Mouse (Mus musculus) embryonic facial prominence, embryonic 10.5 days (tissue): ENCODE measurements at regions not wholly inside any gene's neighbourhood (a gene's known extent, or its start where the extent isn't known, plus 50 kb on each side); places are given as distances from the start of the nearest gene placed in this dataset.

Experiments used
- DNase-seq: peaks from one replicate; pipeline ENCODE4 v3.0.0-alpha.2; 2017; ENCODE audit warnings: low spot score
- H3K27ac ChIP-seq: fragments of 300-500 bp; sonication (generic); replicated peaks from 2 replicates; pipeline ENCODE4 v1.5.1; 2016; ENCODE audit warnings: mild to moderate bottlenecking
- H3K27me3 ChIP-seq: fragments of 300-500 bp; sonication (generic); replicated peaks from 2 replicates; pipeline ENCODE4 v1.6.1; 2016; ENCODE audit warnings: low read depth, mild to moderate bottlenecking; ENCODE audit not compliant: poor library complexity, severe bottlenecking
- H3K36me3 ChIP-seq: fragments of 300-500 bp; sonication (generic); replicated peaks from 2 replicates; pipeline ENCODE4 v1.6.1; 2016; ENCODE audit warnings: mild to moderate bottlenecking, moderate library complexity
- H3K4me1 ChIP-seq: fragments of 300-500 bp; sonication (generic); 2 replicates; pipeline ENCODE4 v1.6.1; 2016
- H3K4me3 ChIP-seq: fragments of 300-500 bp; sonication (generic); 2 replicates; pipeline ENCODE4 v1.5.1; 2016; ENCODE audit warnings: mild to moderate bottlenecking, moderate library complexity
- H3K9me3 ChIP-seq: fragments of 300-500 bp; sonication (generic); 2 replicates; pipeline ENCODE4 v1.6.1; 2016; ENCODE audit warnings: mild to moderate bottlenecking
- WGBS: fragments of 180-500 bp; shearing (Covaris S2); methylation state at CpG from one replicate; pipeline ENCODE4 v1.1.7; 2016; 5-methylcytosine and 5-hydroxymethylcytosine counted together

DNA sequence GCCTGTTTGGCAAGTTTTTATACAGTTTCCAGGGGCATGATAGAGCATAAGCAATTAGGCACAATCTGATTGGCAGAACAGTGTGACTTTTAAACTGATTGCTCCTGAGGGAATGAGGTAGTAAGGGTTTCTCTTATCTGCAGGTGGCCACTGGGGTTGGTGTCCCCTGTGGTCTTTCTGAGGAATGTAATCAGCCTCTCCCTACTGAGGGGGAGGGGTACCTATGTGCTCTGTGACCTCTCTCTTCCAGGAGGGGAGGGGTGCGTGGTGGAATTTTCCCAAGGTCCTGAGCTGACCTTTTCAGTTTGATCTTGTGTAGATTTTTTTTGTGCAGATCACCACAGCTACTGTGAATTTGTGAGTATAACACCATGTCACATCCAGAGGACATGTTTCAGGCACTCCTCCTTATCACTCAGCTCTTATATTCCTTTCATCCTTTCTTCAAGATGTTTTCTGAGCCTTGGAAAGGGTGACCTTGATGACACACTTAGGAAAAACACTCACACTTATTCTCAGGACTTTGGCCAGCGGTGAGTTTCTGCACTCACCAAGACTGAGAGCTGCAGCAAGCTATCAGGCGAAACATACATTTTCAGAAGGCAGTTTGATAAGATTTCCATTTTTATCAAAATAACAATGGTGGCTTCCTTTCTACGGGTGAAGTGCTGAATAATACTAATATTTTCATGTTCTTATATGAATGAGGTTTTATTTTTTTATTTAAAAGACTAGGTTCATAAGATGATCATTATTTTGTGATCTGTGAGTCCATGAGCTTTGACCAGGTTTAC, 238.7 kb upstream of the Mmadhc start:
- WGBS = 85% methylated on average over 4 of the region's 4 CpGs
- Histone ChIP-seq H3K27ac (no peak overlapping the region), H3K4me1 (peaks cover 4% of the 10 kb centered on the region; the same call in 1 of the 2 replicates), H3K36me3 (no peaks in the 10 kb centered on the region), H3K9me3 (no peaks in the 10 kb centered on the region), H3K27me3 (no peaks in the 10 kb centered on the region), H3K4me3 (no peak overlapping the region)
- no peak for DNase-seq

DNA sequence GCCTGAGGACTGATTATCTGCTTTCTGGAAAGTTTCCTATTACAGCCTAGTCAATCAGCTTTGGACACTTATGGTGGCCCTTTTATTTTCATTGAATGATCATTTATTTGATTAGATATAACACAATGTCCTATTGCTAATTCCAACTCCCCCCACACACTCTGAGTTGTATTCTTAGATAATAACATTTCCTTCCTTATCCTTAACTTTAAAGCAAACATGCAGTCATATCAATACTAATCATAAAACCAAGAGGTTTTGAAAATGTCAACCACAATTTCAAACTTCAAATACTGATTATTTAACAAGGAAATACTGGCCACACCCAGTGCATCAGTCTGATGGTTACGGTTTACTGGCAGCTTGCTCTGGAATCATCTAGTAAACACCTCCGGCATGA, 237.1 kb upstream of the Mmadhc start:
- no peaks in the 10 kb centered on the region for H3K27me3 ChIP-seq
- 92% methylated on average over 2 of the region's 2 CpGs for WGBS
- H3K27ac ChIP-seq = no peak overlapping the region
- H3K4me1 ChIP-seq = no peaks in the 10 kb centered on the region
- H3K36me3 ChIP-seq = no peaks in the 10 kb centered on the region
- no peak overlapping the region for H3K4me3 ChIP-seq
- H3K9me3 ChIP-seq = no peaks in the 10 kb centered on the region
- no peak for DNase-seq

DNA sequence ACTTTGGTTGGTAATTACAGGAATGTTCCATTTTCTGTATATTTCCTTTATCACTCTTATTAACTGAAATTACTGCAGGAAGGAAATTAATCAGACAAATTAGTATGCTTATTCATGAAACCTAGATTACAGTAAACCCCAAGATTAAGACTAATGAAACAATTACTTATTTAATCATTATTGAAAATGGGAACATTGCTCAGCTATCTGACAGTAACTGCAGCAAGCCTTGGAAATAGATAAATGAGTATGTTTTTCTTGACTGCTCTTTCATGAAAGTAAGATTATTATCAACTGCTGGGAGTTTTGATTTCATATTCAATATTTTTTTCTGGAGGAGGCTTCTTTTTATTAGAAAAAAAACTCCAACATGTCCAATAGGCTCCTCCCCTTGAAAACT, 230.8 kb upstream of the Mmadhc start:
- H3K27me3 ChIP-seq = no peaks in the 10 kb centered on the region
- H3K9me3 ChIP-seq = no peaks in the 10 kb centered on the region
- no peak for DNase-seq
- H3K4me1 ChIP-seq = no peaks in the 10 kb centered on the region
- H3K27ac ChIP-seq = no peak overlapping the region
- H3K36me3 ChIP-seq = no peaks in the 10 kb centered on the region
- no peak overlapping the region for H3K4me3 ChIP-seq

DNA sequence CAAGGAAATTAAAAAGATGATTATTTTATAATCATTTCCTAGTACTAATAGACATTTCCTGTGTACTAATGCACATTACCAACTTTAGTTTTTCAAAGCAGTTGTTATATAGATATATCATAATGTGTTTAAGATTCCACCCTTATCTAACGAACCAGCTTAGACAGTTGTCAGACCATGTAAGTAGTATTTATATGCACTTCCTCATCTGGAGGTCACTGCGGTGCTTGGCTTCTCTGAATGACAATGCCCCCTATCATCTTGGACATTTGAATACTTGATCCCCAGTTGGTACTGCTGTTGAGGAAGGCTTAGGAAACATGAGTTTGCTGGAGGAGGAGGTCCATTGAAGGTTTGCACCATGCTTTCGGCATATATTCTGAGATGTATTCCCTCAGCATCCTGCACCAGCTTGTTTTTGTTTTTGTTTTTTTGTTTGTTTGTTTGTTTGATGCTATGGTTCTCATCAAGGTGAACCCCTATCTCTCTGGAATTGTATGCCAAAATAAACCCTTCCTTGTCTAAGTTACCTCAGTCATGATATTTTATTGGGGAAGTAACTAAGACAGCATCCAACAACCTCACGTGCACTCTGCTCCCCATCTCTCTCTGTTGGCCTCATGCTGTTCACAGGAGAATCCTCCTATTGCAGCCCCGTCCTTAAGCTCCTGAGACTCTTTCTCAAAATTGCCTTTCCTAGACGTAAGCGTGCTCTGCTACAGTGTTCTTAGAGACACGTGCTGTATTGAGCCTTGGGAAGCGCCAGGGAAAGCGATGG, 228.4 kb upstream of the Mmadhc start:
- H3K27me3 ChIP-seq = no peaks in the 10 kb centered on the region
- H3K4me1 ChIP-seq = peaks cover 9% of the 10 kb centered on the region
- DNase-seq = no peak
- no peaks in the 10 kb centered on the region for H3K9me3 ChIP-seq
- no peaks in the 10 kb centered on the region for H3K36me3 ChIP-seq
- no peak overlapping the region for H3K4me3 ChIP-seq
- no peak overlapping the region for H3K27ac ChIP-seq
- 85% methylated on average over 10 of the region's 10 CpGs for WGBS

DNA sequence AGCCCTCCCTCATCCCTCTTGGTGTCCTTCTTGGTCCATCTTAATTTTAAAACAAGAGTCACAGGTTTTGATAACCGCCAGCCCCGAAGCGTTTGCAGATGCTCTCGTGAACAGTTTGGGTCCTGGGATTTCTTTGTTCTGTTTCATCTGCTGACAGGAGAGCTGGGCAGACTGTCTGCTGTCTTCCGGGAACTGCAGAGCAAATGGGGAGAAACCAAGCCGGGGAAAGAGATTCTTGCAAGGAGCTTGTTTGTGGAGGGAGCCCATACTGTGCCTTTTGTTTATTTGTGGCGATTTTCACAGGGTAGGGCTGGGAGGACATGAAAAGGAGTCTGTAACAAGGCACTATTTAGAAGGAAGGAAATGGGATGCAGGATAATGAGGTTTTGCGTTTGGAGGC, 223.6 kb upstream of the Mmadhc start:
- 16% methylated on average over 8 of the region's 8 CpGs for WGBS
- Histone ChIP-seq H3K9me3 (no peaks in the 10 kb centered on the region), H3K36me3 (no peaks in the 10 kb centered on the region), H3K4me1 (peaks cover 27% of the 10 kb centered on the region), H3K27me3 (no peaks in the 10 kb centered on the region), H3K4me3 (0 out of 2 replicates have a peak overlapping the region, but pooled peaks have one; percentile 25), H3K27ac (peak overlapping the region; percentile 21; the same call in 1 of the 2 replicates)
- no peak for DNase-seq

DNA sequence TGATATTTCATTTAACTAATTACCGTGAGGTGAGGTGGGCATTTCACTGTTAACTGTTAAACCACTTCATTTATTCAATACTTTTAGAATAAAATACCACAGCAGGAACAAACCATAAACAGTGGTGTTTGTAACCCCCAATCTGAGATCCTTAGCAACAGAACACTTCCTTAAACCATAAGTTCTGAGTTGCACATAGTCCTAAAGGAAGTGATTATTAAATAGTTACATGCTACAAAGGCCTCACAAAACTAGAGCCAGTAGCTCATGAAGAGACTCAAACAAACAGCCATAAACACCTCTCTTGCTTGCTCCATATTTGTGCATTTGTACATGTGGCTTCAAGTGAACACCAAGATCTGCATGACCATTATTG, 222.5 kb upstream of the Mmadhc start:
- Histone ChIP-seq H3K4me3 (no peak overlapping the region), H3K4me1 (peaks cover 27% of the 10 kb centered on the region), H3K27me3 (no peaks in the 10 kb centered on the region), H3K9me3 (no peaks in the 10 kb centered on the region), H3K36me3 (no peaks in the 10 kb centered on the region), H3K27ac (no peak overlapping the region)
- DNase-seq = no peak
- WGBS = 51% methylated on average over 1 of the region's 1 CpGs

DNA sequence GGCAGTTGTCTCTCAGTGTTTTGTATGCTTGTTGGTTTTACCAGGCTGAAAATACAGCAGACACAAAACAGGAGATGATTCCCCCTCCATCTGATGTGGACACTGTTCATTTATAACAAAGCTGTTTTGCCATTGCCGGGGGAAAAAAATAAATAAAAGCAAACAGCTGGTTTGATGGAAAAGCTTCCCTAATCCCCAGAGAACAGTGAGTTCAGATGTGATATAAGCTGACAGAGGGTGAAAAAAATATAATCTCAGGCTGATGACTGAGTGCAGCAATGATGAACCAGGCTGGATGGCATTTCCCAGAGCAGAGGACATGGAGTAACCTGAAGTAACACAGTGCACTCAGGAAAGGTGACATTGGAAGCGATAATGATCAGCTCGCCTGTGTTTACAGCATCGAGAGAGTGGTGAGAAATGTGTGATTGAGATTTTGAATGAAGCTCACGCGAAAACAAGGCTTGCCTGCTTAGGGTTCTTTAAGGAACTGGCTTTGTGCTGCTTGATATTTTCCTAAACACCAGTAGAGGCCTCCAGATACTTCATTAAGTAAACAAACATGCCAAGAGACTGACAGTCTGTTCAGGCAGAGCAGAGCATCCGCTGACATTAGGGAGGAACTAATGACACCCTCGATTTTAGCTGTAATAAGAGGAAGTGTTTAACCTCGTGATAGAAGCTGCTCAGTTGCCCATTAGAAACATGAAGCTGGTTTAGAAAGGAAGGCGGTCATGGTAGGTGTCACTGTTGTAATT, 221.9 kb upstream of the Mmadhc start:
- Histone ChIP-seq H3K36me3 (no peaks in the 10 kb centered on the region), H3K27ac (no peak overlapping the region)

DNA sequence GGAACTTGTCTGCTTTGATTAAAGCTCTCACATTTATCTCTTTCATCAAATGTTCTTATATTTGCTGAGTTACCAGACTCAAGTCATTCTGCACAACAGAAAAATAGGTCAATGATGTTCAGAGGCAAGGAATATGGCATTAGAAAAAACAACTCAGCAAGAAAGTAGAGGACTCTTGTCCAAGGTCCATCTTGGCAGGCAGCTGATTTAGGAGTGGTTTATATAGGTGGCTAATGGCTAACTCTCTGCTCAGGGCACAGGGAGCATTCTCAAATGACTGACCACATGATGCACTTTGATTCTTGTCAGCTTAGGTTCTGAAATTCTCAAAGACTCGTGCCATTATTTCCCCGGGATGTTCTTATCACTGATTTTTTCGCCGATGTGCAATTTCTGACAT, 216.7 kb upstream of the Mmadhc start:
- H3K27ac ChIP-seq = no peak overlapping the region
- DNase-seq = no peak
- H3K4me3 ChIP-seq = no peak overlapping the region
- H3K4me1 ChIP-seq = peaks cover 6% of the 10 kb centered on the region; the same call in 1 of the 2 replicates
- H3K9me3 ChIP-seq = no peaks in the 10 kb centered on the region
- no peaks in the 10 kb centered on the region for H3K27me3 ChIP-seq
- WGBS = 95% methylated on average over 4 of the region's 4 CpGs
- H3K36me3 ChIP-seq = no peaks in the 10 kb centered on the region

More for the DNA sequence above, 221.9 kb upstream of the Mmadhc start:
- DNase-seq = no peak
- Histone ChIP-seq H3K4me3 (no peak overlapping the region), H3K9me3 (no peaks in the 10 kb centered on the region), H3K4me1 (peaks cover 27% of the 10 kb centered on the region), H3K27me3 (no peaks in the 10 kb centered on the region)
- 58% methylated on average over 10 of the region's 10 CpGs for WGBS

DNA sequence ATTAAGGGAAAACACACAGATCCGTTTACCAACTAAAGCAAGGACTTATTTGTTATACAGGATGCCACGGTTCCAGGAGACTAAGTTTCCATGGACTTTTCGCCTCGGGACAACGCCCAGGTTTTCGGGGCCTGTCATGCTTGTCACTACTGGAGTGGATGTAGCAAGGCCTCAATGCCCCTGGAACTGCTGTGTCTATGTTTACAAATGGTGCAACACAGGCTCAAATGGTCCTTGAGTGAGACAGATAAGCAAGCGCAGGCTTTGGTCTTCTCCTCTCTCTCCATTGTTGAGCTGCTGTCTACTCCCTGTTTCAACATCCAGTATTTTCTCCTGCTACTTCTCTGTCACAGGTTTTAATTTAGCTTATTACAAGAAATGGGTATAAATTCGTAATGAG, 202.1 kb upstream of the Mmadhc start:
- Histone ChIP-seq H3K4me3 (no peak overlapping the region), H3K27me3 (no peaks in the 10 kb centered on the region), H3K4me1 (no peaks in the 10 kb centered on the region), H3K36me3 (no peaks in the 10 kb centered on the region), H3K27ac (no peak overlapping the region), H3K9me3 (no peaks in the 10 kb centered on the region)
- 91% methylated on average over 8 of the region's 8 CpGs for WGBS
- no peak for DNase-seq

DNA sequence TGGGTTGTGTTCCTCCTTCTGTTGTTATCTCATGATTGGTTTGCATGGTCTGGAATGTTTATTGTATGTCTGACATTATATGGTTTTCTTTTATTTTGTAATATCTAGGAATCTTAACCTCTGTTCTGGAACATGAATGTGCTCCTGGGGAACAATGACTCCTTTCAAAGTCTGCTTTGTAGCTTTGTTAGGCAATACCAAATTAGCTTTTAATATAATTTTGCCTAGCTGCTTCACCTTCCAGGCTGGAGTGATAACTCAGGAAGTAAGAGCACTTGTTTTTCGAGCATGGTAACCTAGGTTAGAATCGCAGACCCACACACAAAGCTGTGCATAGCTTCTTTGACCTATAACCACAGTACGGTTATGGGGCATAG, 199.4 kb upstream of the Mmadhc start:
- H3K9me3 ChIP-seq = no peaks in the 10 kb centered on the region
- H3K4me1 ChIP-seq = no peaks in the 10 kb centered on the region
- no peaks in the 10 kb centered on the region for H3K36me3 ChIP-seq
- WGBS = 83% methylated on average over 3 of the region's 3 CpGs
- no peak for DNase-seq
- H3K27me3 ChIP-seq = no peaks in the 10 kb centered on the region
- no peak overlapping the region for H3K4me3 ChIP-seq
- no peak overlapping the region for H3K27ac ChIP-seq

DNA sequence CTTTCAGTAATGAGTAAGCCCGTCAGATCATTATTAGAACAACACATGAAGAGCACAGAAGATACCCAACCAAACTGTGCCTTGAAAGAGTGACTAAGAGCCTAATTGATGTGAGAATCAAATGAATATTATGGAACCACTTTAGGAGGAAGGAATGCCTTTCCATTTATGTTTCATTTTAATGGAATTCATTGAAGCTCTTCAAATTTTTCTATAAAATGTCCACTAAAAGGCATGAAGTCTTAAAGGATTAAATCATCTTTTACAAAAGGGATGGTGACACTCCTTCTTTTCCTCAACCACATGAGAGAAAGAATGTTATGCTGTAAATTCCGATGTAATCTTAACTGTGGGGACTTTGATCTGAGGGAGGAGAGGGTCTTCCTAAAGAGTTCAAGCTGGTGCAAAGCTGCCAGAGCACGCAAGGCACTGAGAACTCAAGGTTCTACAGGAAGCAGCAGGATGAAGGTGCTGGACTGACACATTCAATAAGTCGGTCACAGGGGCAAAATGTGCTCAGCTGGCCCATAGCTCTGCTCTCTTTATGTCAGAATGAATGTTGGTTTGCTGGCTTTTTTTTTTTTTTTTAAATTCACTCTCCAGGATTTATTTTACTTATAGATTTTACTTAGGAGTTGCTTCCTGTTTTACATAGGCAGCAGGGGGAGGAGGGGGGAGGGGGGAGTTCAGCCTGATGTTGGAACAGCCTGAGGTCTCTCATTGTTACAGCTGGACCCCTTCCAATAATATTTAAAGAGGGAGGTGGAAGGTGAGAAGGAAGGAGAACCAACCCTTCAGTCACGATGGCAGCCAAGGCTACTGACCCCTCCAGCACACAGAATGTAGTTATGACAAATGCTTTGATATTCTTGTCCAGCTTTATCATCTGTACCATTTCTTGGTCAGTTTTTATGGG, 198.8 kb upstream of the Mmadhc start:
- Histone ChIP-seq H3K4me1 (no peaks in the 10 kb centered on the region), H3K27ac (no peak overlapping the region), H3K27me3 (no peaks in the 10 kb centered on the region), H3K36me3 (no peaks in the 10 kb centered on the region), H3K9me3 (no peaks in the 10 kb centered on the region), H3K4me3 (no peak overlapping the region)
- whole genome bisulfite sequencing = 67% methylated on average over 5 of the region's 5 CpGs
- DNase-seq = peak; percentile 20
